Mouse (Mus musculus): ENCODE results near the gene Fancg.
A peak's percentile ranks its signal among the peaks of the same experiment; 100 is the strongest.

Gene Fancg

GRCm38 (mm10) chr4:43033481-43033880, 23.2 kb upstream of the Fancg start:
- no peak for DNase-seq (ENCODE audit: low spot score in 2 of 2)

GRCm38 (mm10) chr4:43032501-43032900, 22.2 kb upstream of the Fancg start:
- DNase-seq (ENCODE audit: low spot score in 2 of 2) = no peak

- DNase-seq (ENCODE audit: low spot score in 2 of 2) = peak; percentile 93 to 94
Observed at GRCm38 (mm10) chr4:43031237-43031995, 21.1 kb upstream of the Fancg start, which contains the start of gene Stoml2. Gene Stoml2, minus strand, starts transcription at chr4:43031710.

GRCm38 (mm10) chr4:43030780-43031230, 20.5 kb upstream of the Fancg start:
- DNase-seq (ENCODE audit: low spot score in 2 of 2) = peak in 1 of 2 experiments; percentile 38

- no peak for DNase-seq (ENCODE audit: low spot score in 2 of 2)
Observed at GRCm38 (mm10) chr4:43030352-43030751, 20.0 kb upstream of the Fancg start.

GRCm38 (mm10) chr4:43029749-43030148, 19.4 kb upstream of the Fancg start:
- DNase-seq (ENCODE audit: low spot score in 2 of 2) = no peak

- DNase-seq (ENCODE audit: low spot score in 2 of 2) = no peak
Observed at GRCm38 (mm10) chr4:43029121-43029520, 18.8 kb upstream of the Fancg start.

GRCm38 (mm10) chr4:43025084-43025960, 15.0 kb upstream of the Fancg start, which contains the start of gene Pigo:
Gene Pigo, minus strand, starts transcription at chr4:43025819.
- DNase-seq (ENCODE audit: low spot score in 2 of 2) = peak; percentile 93 to 96

GRCm38 (mm10) chr4:43024673-43025072, 14.4 kb upstream of the Fancg start:
- no peak for DNase-seq (ENCODE audit: low spot score in 2 of 2)

- no peak for DNase-seq (ENCODE audit: low spot score in 2 of 2)
Observed at GRCm38 (mm10) chr4:43021341-43021740, 11.0 kb upstream of the Fancg start.

GRCm38 (mm10) chr4:43020876-43021275, 10.6 kb upstream of the Fancg start:
- no peak for DNase-seq (ENCODE audit: low spot score in 2 of 2)

- no peak for DNase-seq (ENCODE audit: low spot score in 2 of 2)
Observed at GRCm38 (mm10) chr4:43019641-43020465, 9.5 kb upstream of the Fancg start.

- no peak for DNase-seq (ENCODE audit: low spot score in 2 of 2)
Observed at GRCm38 (mm10) chr4:43019176-43019575, 8.9 kb upstream of the Fancg start.

GRCm38 (mm10) chr4:43018156-43018555, 7.8 kb upstream of the Fancg start:
- no peak for DNase-seq (ENCODE audit: low spot score in 2 of 2)

- no peak for DNase-seq (ENCODE audit: low spot score in 2 of 2)
Observed at GRCm38 (mm10) chr4:43012091-43012490, 1.8 kb upstream of the Fancg start.

GRCm38 (mm10) chr4:43005765-43006164, 4.5 kb downstream of the Fancg start:
- no peak for DNase-seq (ENCODE audit: low spot score in 2 of 2)

- no peak for DNase-seq (ENCODE audit: low spot score in 2 of 2)
Observed at GRCm38 (mm10) chr4:43004951-43005350, 5.4 kb downstream of the Fancg start.

- DNase-seq (ENCODE audit: low spot score in 2 of 2) = no peak
Observed at GRCm38 (mm10) chr4:43002756-43003439, 7.4 kb downstream of the Fancg start.

GRCm38 (mm10) chr4:43001272-43001671, 9.0 kb downstream of the Fancg start:
- DNase-seq (ENCODE audit: low spot score in 2 of 2) = no peak

- DNase-seq (ENCODE audit: low spot score in 2 of 2) = peak; percentile 99
Observed at GRCm38 (mm10) chr4:43000141-43000986, 9.9 kb downstream of the Fancg start, which contains the start of gene Vcp. Gene Vcp, minus strand, starts transcription at chr4:43000507.
